Mouse (Mus musculus) stomach, postnatal 0 days (tissue): ENCODE measurements around the gene 6030458C11Rik.

Source experiments
- CTCF ChIP-seq: IDR thresholded peaks from 2 replicates; pipeline ENCODE4 v1.5.1; 2016; ENCODE audit warnings: antibody characterized with exemption, low read depth, mild to moderate bottlenecking, moderate library complexity
- EP300 ChIP-seq: optimal IDR thresholded peaks from 2 replicates; pipeline ENCODE3; 2016; ENCODE audit warnings: antibody characterized with exemption

- peak; percentile 19; the same call in 1 of the 2 replicates for TF ChIP-seq CTCF
- TF ChIP-seq EP300, result no peak
Measured at GRCm38 (mm10) chr15:12824965-12825364, 516 bp upstream of the 6030458C11Rik start.
